Mouse (Mus musculus): ENCODE results near the gene Rif1. TPM values are rescaled to one million over a fixed set of nuclear protein-coding genes. Genes with fewer than 3 reads are reported as not detected.

The Rif1 gene
- polyA plus RNA-seq, 1 experiment: not detected

- WGBS: 54% methylated on average over 8 of the region's 8 CpGs
- H3K4me3 ChIP-seq (ENCODE audit: insufficient read depth, low read depth, low read length): peak overlapping the region; percentile 29; the same call in 1 of the 2 replicates
- TF ChIP-seq POLR2A (IDR thresholded peaks at IDR 0.05; ENCODE audit: insufficient read depth, low read depth, low read length) (no peak), CTCF (IDR thresholded peaks at IDR 0.05; ENCODE audit: insufficient read depth, low read depth, low read length) (no peak)
Observed at GRCm38 (mm10) chr2:52039083-52039801, 33.4 kb upstream of the Rif1 start.

GRCm38 (mm10) chr2:52042132-52042531 is 30.5 kb upstream of the Rif1 start:
- Histone ChIP-seq H3K4me3 (ENCODE audit: insufficient read depth, low read depth, low read length) (no peak overlapping the region), H3K4me1 (ENCODE audit: control insufficient read depth, insufficient read depth, low read length) (no peaks in the 10 kb centered on the region), H3K27ac (ENCODE audit: insufficient read depth, low read depth, low read length) (no peak overlapping the region)
- 80% methylated on average over 3 of the region's 3 CpGs for WGBS
- TF ChIP-seq POLR2A (IDR thresholded peaks at IDR 0.05; ENCODE audit: insufficient read depth, low read depth, low read length) (no peak), CTCF (IDR thresholded peaks at IDR 0.05; ENCODE audit: insufficient read depth, low read depth, low read length) (no peak)

More at GRCm38 (mm10) chr2:52039083-52039801, 33.4 kb upstream of the Rif1 start:
- Histone ChIP-seq H3K4me1 (ENCODE audit: control insufficient read depth, insufficient read depth, low read length) (peaks cover 2% of the 10 kb centered on the region; the same call in 1 of the 2 replicates), H3K27ac (ENCODE audit: insufficient read depth, low read depth, low read length) (no peak overlapping the region)

- H3K4me1 ChIP-seq (ENCODE audit: control insufficient read depth, insufficient read depth, low read length): no peaks in the 10 kb centered on the region
- WGBS: 60% methylated on average over 5 of the region's 5 CpGs
- H3K4me3 ChIP-seq (ENCODE audit: insufficient read depth, low read depth, low read length): no peak overlapping the region
- no peak overlapping the region for H3K27ac ChIP-seq (ENCODE audit: insufficient read depth, low read depth, low read length)
- TF ChIP-seq POLR2A (IDR thresholded peaks at IDR 0.05; ENCODE audit: insufficient read depth, low read depth, low read length) (no peak), CTCF (IDR thresholded peaks at IDR 0.05; ENCODE audit: insufficient read depth, low read depth, low read length) (no peak)
Observed at GRCm38 (mm10) chr2:52042714-52043113, 29.9 kb upstream of the Rif1 start.

- WGBS: 82% methylated on average over 11 of the region's 11 CpGs
- H3K27ac ChIP-seq (ENCODE audit: insufficient read depth, low read depth, low read length): no peak overlapping the region
Observed at GRCm38 (mm10) chr2:52043485-52043884, 29.1 kb upstream of the Rif1 start.

GRCm38 (mm10) chr2:52046032-52046431 is 26.6 kb upstream of the Rif1 start:
- 92% methylated on average over 5 of the region's 5 CpGs for WGBS
- Histone ChIP-seq H3K27ac (ENCODE audit: insufficient read depth, low read depth, low read length) (no peak overlapping the region), H3K4me3 (ENCODE audit: insufficient read depth, low read depth, low read length) (no peak overlapping the region), H3K4me1 (ENCODE audit: control insufficient read depth, insufficient read depth, low read length) (no peaks in the 10 kb centered on the region)
- no peak for TF ChIP-seq POLR2A (IDR thresholded peaks at IDR 0.05; ENCODE audit: insufficient read depth, low read depth, low read length)
- TF ChIP-seq CTCF (IDR thresholded peaks at IDR 0.05; ENCODE audit: insufficient read depth, low read depth, low read length): no peak

More at GRCm38 (mm10) chr2:52043485-52043884, 29.1 kb upstream of the Rif1 start:
- TF ChIP-seq CTCF (IDR thresholded peaks at IDR 0.05; ENCODE audit: insufficient read depth, low read depth, low read length): no peak
- TF ChIP-seq POLR2A (IDR thresholded peaks at IDR 0.05; ENCODE audit: insufficient read depth, low read depth, low read length): no peak
- Histone ChIP-seq H3K4me3 (ENCODE audit: insufficient read depth, low read depth, low read length) (no peak overlapping the region), H3K4me1 (ENCODE audit: control insufficient read depth, insufficient read depth, low read length) (no peaks in the 10 kb centered on the region)

- TF ChIP-seq POLR2A (IDR thresholded peaks at IDR 0.05; ENCODE audit: insufficient read depth, low read depth, low read length) (no peak), CTCF (IDR thresholded peaks at IDR 0.05; ENCODE audit: insufficient read depth, low read depth, low read length) (no peak)
- Histone ChIP-seq H3K4me3 (ENCODE audit: insufficient read depth, low read depth, low read length) (no peak overlapping the region), H3K4me1 (ENCODE audit: control insufficient read depth, insufficient read depth, low read length) (no peaks in the 10 kb centered on the region), H3K27ac (ENCODE audit: insufficient read depth, low read depth, low read length) (no peak overlapping the region)
- 96% methylated on average over 11 of the region's 11 CpGs for WGBS
Observed at GRCm38 (mm10) chr2:52050823-52051222, 21.8 kb upstream of the Rif1 start.

- Histone ChIP-seq H3K27ac (ENCODE audit: insufficient read depth, low read depth, low read length) (no peak overlapping the region), H3K4me3 (ENCODE audit: insufficient read depth, low read depth, low read length) (no peak overlapping the region), H3K4me1 (ENCODE audit: control insufficient read depth, insufficient read depth, low read length) (no peaks in the 10 kb centered on the region)
- WGBS: 60% methylated on average over 4 of the region's 4 CpGs
- no peak for TF ChIP-seq CTCF (IDR thresholded peaks at IDR 0.05; ENCODE audit: insufficient read depth, low read depth, low read length)
Observed at GRCm38 (mm10) chr2:52052335-52052734, 20.3 kb upstream of the Rif1 start.

- H3K4me1 ChIP-seq (ENCODE audit: control insufficient read depth, insufficient read depth, low read length): no peaks in the 10 kb centered on the region
- WGBS: 61% methylated on average over 5 of the region's 5 CpGs
- no peak overlapping the region for H3K4me3 ChIP-seq (ENCODE audit: insufficient read depth, low read depth, low read length)
- H3K27ac ChIP-seq (ENCODE audit: insufficient read depth, low read depth, low read length): no peak overlapping the region
- no peak for TF ChIP-seq CTCF (IDR thresholded peaks at IDR 0.05; ENCODE audit: insufficient read depth, low read depth, low read length)
- no peak for TF ChIP-seq POLR2A (IDR thresholded peaks at IDR 0.05; ENCODE audit: insufficient read depth, low read depth, low read length)
Observed at GRCm38 (mm10) chr2:52053502-52053901, 19.1 kb upstream of the Rif1 start.

- WGBS: 79% methylated on average over 4 of the region's 4 CpGs
- H3K4me3 ChIP-seq (ENCODE audit: insufficient read depth, low read depth, low read length): no peak overlapping the region
- H3K27ac ChIP-seq (ENCODE audit: insufficient read depth, low read depth, low read length): no peak overlapping the region
- TF ChIP-seq POLR2A (IDR thresholded peaks at IDR 0.05; ENCODE audit: insufficient read depth, low read depth, low read length) (no peak), CTCF (IDR thresholded peaks at IDR 0.05; ENCODE audit: insufficient read depth, low read depth, low read length) (no peak)
- H3K4me1 ChIP-seq (ENCODE audit: control insufficient read depth, insufficient read depth, low read length): no peaks in the 10 kb centered on the region
Observed at GRCm38 (mm10) chr2:52055616-52056015, 17.0 kb upstream of the Rif1 start.

All from olfactory bulb, adult 2 months (tissue).